Mouse (Mus musculus) pancreas, adult 10 weeks (tissue): Measurements from ENCODE around the gene Ndc1. TPM values are rescaled to one million over a fixed set of nuclear protein-coding genes. Genes with fewer than 3 reads are reported as not detected.

ENCODE experiments used
- polyA plus RNA-seq: library from polyadenylated mRNA; stranded (reverse); fragments of 350-450 nt; fragmentation: Illumina TruSeq; extraction: RNeasy Lipid Tissue Mini Kit (QIAGEN cat#74804); gene quantifications from one replicate; pipeline ENCODE4 v1.2.3, GENCODE M21; 2015; ENCODE audit warnings: low read depth, low replicate concordance; ENCODE audit not compliant: insufficient read depth

The Ndc1 gene
- 0.85 TPM for polyA plus RNA-seq

DNA sequence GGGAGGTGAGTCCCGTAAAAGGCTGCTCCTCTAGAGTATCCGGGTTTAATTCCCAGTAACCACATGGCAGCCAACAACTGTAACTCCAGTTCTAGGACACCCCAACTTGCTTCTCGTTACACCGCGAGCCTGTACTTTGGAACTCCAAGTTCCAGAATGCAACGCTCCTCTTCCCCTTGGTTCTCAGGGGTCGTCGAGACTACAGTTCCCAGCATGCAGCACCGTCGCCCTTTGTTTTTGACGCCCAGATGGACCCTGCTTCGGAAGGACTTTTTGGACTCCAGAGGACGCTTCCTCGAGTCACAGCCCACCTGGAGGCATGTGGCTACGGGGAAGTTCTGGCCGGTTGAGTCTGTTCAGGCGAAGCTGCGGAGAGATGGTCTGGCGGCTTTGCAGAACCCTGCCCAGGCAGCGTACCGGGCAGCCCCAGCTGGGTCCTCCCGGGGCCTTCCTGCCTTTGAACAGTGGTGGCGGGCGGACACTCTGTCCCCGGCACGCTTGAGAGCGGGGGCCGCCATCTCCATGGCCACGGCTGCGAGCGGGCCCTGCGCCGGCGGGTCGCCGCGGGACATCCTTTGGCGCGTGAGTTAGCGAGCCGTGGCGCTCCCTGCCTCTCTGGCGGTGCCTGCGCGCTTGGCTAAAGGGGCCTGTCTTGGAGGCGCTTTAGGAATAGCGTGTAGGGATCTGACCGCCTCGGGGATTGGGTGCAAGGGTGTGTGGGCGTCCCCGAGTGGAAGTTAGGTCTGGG lies at the start of gene Ndc1:
Ndc1 (plus strand) TSS at position 218 of the 748 bp plus-strand sequence.

DNA sequence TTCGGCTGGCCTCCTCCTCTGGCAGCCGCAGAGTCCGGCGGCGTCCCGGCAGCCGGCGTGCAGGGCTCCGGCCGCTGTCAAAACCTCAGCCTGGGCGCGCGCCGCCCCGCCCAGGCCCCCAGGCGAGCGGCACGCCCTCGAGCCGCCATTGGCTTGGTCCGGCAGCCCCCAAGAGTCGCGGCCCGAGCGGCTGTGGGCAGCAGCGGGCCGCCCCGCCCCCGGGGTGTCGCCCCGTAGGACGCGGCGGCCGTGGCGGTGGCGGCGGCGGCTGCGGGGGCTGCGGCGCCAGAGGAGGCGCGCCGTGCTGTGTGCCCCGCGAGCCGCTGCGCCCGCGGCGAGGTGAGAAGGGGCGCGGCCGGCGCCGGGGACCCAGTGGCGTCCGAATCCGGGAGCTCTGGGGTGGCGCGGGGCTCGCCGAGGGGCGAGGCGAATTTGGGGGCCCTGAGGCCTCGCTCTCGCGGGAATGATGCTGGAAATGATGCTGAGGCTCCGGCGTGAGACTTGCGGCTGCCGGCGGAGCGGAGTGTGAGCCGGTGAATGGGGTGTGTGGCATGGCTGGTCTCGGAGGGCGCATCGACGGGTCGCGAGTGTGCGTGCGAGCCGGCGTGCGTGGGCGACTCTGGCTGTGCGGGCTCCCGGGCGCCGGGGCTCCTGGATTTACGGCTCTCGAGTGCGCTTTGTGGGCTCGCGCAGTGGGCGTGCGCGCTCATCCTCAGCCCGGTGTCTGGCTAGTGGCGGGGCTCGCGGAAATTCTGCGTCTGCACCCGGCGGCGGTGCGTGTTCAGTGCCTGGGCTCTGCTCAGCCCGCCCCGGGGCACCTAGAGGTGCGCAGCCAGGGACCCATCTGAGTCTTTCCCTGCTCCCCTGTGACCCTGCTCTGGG lies 67.0 kb downstream of the Ndc1 start, which contains the start of gene Glis1:
Glis1 (plus strand) TSS at position 236 of the 882 bp plus-strand sequence.

Other genes with a start within 250 kb of the Ndc1 start
- 85.4 TPM for gene Tmem59, start 189.4 kb upstream of the Ndc1 start, polyA plus RNA-seq
- 3.5 TPM for gene Tceanc2, start 188.7 kb upstream of the Ndc1 start, polyA plus RNA-seq
- gene Ldlrad1, start 158.6 kb upstream of the Ndc1 start, polyA plus RNA-seq = not detected
- 9.3 TPM for gene Lrrc42, start 114.3 kb upstream of the Ndc1 start, polyA plus RNA-seq
- 1.7 TPM for gene Hspb11, start 114.2 kb upstream of the Ndc1 start, polyA plus RNA-seq
- 2.3 TPM for gene Dio1, start 60.6 kb upstream of the Ndc1 start, polyA plus RNA-seq
- gene Yipf1, start 53.4 kb upstream of the Ndc1 start, polyA plus RNA-seq = 20.8 TPM
- gene Glis1, start 66.8 kb downstream of the Ndc1 start, polyA plus RNA-seq = not detected